Mouse (Mus musculus) skeletal muscle tissue, postnatal 0 days (tissue): ENCODE results near the gene Rgma. TPM values are rescaled to one million over a fixed set of nuclear protein-coding genes. Genes with fewer than 3 reads are reported as not detected.

Experiments
- polyA plus RNA-seq: library from polyadenylated mRNA; unstranded; fragments of >200 nt; fragmentation: Nextera tagmentation; extraction: Ambion mirVana; gene quantifications from 2 replicates; pipeline ENCODE4 v1.2.1, GENCODE M21; 2015

Rgma gene
- 13.9 and 15.4 TPM in 2 replicates for polyA plus RNA-seq

DNA sequence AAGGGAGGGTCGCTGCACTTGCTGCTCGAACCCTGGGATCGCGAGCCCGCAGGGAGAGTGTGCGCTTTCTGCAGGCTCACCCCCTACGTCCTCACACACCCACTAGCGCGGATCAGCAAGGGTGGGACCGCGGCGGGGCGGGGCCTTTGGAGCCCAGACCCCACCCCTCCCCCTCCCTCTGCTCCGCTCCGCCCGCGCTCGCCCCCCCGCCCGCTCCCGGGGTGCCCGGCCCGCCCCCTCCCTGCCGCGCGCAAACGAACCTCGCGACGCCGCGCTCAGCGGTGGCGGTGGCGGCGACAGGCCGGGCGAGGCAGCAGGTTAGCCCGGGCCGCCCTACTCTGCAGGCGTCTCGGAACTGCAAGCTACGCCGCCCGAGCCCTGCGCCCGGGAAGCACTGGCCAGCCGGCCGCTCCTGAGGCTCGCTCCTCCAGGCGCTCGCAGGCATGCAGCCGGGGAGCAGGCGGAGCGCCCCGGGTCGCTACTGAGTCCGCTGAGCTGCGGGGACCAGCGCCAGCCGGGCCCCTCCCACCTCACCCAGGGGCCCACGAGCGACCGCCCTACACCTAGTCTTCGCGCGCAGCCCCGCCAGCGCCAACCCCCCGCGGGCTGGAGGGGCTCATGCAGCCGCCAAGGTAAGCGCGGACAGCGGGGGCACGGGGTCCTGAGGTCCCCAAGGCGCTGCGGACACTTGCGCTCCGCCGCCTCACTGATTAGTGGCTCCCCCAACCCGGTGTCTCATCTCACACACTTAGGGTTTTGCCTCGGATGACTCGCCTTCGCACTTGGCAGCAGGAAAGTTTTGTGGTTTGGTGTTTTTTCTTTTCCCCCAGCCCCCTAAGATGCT is at the start of gene Rgma:
Gene Rgma, plus strand, starts transcription at position 253 of the 844 bp plus-strand sequence.

Other genes starting within 250 kb of the Rgma start
- 24.7 and 27.8 TPM in 2 replicates for gene Chd2, start 166.3 kb downstream of the Rgma start, polyA plus RNA-seq